Mouse (Mus musculus): Measurements from ENCODE around the gene Hist2h2ac.
A peak's percentile ranks its signal among the peaks of the same experiment; 100 is the strongest.
"Not testable (repeated sequence)": the region's sequence is repeated elsewhere in the genome, so short reads cannot be mapped to it uniquely, and the experiment has no call there.

Hist2h2ac gene

GRCm38 (mm10) chr3:96179531-96179930 is 41.1 kb downstream of the Hist2h2ac start:
- no peak for DNase-seq

- no peak for DNase-seq
Measured at GRCm38 (mm10) chr3:96178902-96179301, 41.8 kb downstream of the Hist2h2ac start.

- DNase-seq: no peak
Measured at GRCm38 (mm10) chr3:96178427-96178826, 42.3 kb downstream of the Hist2h2ac start.

- no peak for DNase-seq
Measured at GRCm38 (mm10) chr3:96175251-96175650, 45.4 kb downstream of the Hist2h2ac start.

GRCm38 (mm10) chr3:96174042-96174441 is 46.6 kb downstream of the Hist2h2ac start:
- not testable (repeated sequence) for DNase-seq

- no peak for DNase-seq
Measured at GRCm38 (mm10) chr3:96173185-96173584, 47.5 kb downstream of the Hist2h2ac start.

GRCm38 (mm10) chr3:96172197-96173178 is 48.2 kb downstream of the Hist2h2ac start, which contains the start of gene Sf3b4:
Gene Sf3b4, plus strand, starts transcription at chr3:96172332.
- DNase-seq: peak; percentile 92

GRCm38 (mm10) chr3:96171583-96172196 is 49.0 kb downstream of the Hist2h2ac start:
- DNase-seq: no peak

GRCm38 (mm10) chr3:96170976-96171545 is 49.6 kb downstream of the Hist2h2ac start:
- no peak for DNase-seq

Data from kidney, postnatal 14 days (tissue).